Mouse (Mus musculus) heart, postnatal 10 days (tissue): ENCODE data around the gene Tdgf1. TPM values are rescaled to one million over a fixed set of nuclear protein-coding genes. Genes with fewer than 3 reads are reported as not detected.

Experiments used
- microRNA-seq, 2 experiments: library from miRNA; unstranded; fragments of <30 nt; microRNA quantifications; one replicate each; pipeline ENCODE4 v1.2.0; 2022
- total RNA-seq, 2 experiments: library from RNA; stranded (reverse); gene quantifications; 2 replicates each; pipeline ENCODE4 v1.2.3; 2021

Tdgf1 gene
- total RNA-seq, 2 experiments from 2014 or later: not detected

Small RNA genes within 50 kb of the gene (microRNA-seq; reads per million reads assigned to microRNA genes)
- 0 reads per million in 2 experiments for gene Gm24269

Other genes starting within 250 kb of the Tdgf1 start
- gene Myl3, start 204.3 kb downstream of the Tdgf1 start, total RNA-seq: over 10,000 TPM; 11,120 to 11,825 TPM
- 10 to 100 TPM; 11.5 to 13.4 TPM for gene Pth1r, start 199.0 kb downstream of the Tdgf1 start, total RNA-seq
- not detected for gene Prss42, start 148.0 kb downstream of the Tdgf1 start, total RNA-seq
- gene Prss44, start 132.2 kb downstream of the Tdgf1 start, total RNA-seq: not detected
- gene Prss43, start 119.5 kb downstream of the Tdgf1 start, total RNA-seq: not detected
- gene Prss45, start 111.6 kb downstream of the Tdgf1 start, total RNA-seq: not detected
- not detected for gene Prss46, start 101.7 kb downstream of the Tdgf1 start, total RNA-seq
- gene Prss50, start 88.2 kb downstream of the Tdgf1 start, total RNA-seq: not detected
- gene Als2cl, start 66.3 kb downstream of the Tdgf1 start, total RNA-seq: 10 to 100 TPM; 19.6 to 20.4 TPM
- gene Tmie, start 66.0 kb downstream of the Tdgf1 start, total RNA-seq: under 1 TPM; 0.69 to 0.74 TPM
- gene Fam240a, start 29.3 kb downstream of the Tdgf1 start, total RNA-seq: not detected
- gene Lrrc2, start 5.4 kb upstream of the Tdgf1 start, total RNA-seq: 10 to 100 TPM; 39.8 to 49.0 TPM
- 1 to 10 TPM; 2.4 to 2.8 TPM for gene Rtp3, start 44.4 kb upstream of the Tdgf1 start, total RNA-seq
- 1 to 10 TPM in 1 of 2 experiments, under 1 TPM in 1; 0.72 to 2.3 TPM for gene Ltf, start 73.1 kb upstream of the Tdgf1 start, total RNA-seq
- 1 to 10 TPM; 6.4 to 7.4 TPM for gene Ccrl2, start 111.4 kb upstream of the Tdgf1 start, total RNA-seq
- gene Lrrfip2, start 171.4 kb upstream of the Tdgf1 start, total RNA-seq: 100 to 1,000 TPM; 105 to 108 TPM